Mouse (Mus musculus) embryonic facial prominence, embryonic 11.5 days (tissue): ENCODE measurements around the gene Marf1. TPM values are rescaled to one million over a fixed set of nuclear protein-coding genes. Genes with fewer than 3 reads are reported as not detected.

Experiments used
- ATAC-seq: fragments of 200-750 bp; cut with Nextera tagmentation; replicated peaks from 2 replicates; pipeline ENCODE4 v1.8.0; 2017; ENCODE audit warnings: low read depth; ENCODE audit not compliant: insufficient number of reproducible peaks, low FRiP score, low TSS enrichment
- DNase-seq: peaks from one replicate; pipeline ENCODE4 v3.0.0-alpha.2; 2015; ENCODE audit warnings: low spot score
- H3K27ac ChIP-seq: fragments of 300-500 bp; sonication (generic); replicated peaks from 2 replicates; pipeline ENCODE4 v1.5.1; 2014; ENCODE audit warnings: mild to moderate bottlenecking, low read depth, low read length, control low read depth
- H3K27me3 ChIP-seq: fragments of 300-500 bp; sonication (generic); 2 replicates; pipeline ENCODE4 v1.6.1; 2014; ENCODE audit warnings: mild to moderate bottlenecking, low read length, moderate library complexity, mixed read lengths; ENCODE audit not compliant: control insufficient read depth, insufficient read depth
- H3K36me3 ChIP-seq: fragments of 300-500 bp; sonication (generic); replicated peaks from 2 replicates; pipeline ENCODE4 v1.6.1; 2014; ENCODE audit warnings: low read depth, mild to moderate bottlenecking, low read length, moderate library complexity, mixed read lengths; ENCODE audit not compliant: control insufficient read depth, insufficient read depth
- H3K4me1 ChIP-seq: fragments of 300-500 bp; sonication (generic); 2 replicates; pipeline ENCODE4 v1.6.1; 2014; ENCODE audit warnings: low read length, mixed read lengths; ENCODE audit not compliant: control insufficient read depth, insufficient read depth
- H3K4me2 ChIP-seq: fragments of 300-500 bp; sonication (generic); 2 replicates; pipeline ENCODE4 v1.6.1; 2014; ENCODE audit warnings: low read depth, mild to moderate bottlenecking, control low read depth, low read length, moderate library complexity
- H3K4me3 ChIP-seq: fragments of 300-500 bp; sonication (generic); 2 replicates; pipeline ENCODE4 v1.5.1; 2014; ENCODE audit warnings: low read depth, low read length, control low read depth
- H3K9ac ChIP-seq: fragments of 300-500 bp; sonication (generic); replicated peaks from 2 replicates; pipeline ENCODE4 v1.6.1; 2014; ENCODE audit warnings: mild to moderate bottlenecking, control low read depth, low read length
- H3K9me3 ChIP-seq: fragments of 300-500 bp; sonication (generic); replicated peaks from 2 replicates; pipeline ENCODE4 v1.6.1; 2016; ENCODE audit warnings: mild to moderate bottlenecking, low read length, inconsistent platforms, mixed read lengths; ENCODE audit not compliant: control insufficient read depth
- WGBS: fragments of 180-500 bp; shearing (Covaris S2); extraction: QIAGEN DNeasy Blood & Tissue Kit; methylation state at CpG from one replicate; pipeline ENCODE4 v1.1.7; 2014; 5-methylcytosine and 5-hydroxymethylcytosine counted together
- polyA plus RNA-seq: library from polyadenylated mRNA; unstranded; fragments of >200 nt; fragmentation: Nextera tagmentation; extraction: Ambion mirVana; gene quantifications from 2 replicates; pipeline ENCODE4 v1.2.1, GENCODE M21; 2014

Gene Marf1
- polyA plus RNA-seq, 1 experiment from 2014 or later = 19.1 TPM

DNA sequence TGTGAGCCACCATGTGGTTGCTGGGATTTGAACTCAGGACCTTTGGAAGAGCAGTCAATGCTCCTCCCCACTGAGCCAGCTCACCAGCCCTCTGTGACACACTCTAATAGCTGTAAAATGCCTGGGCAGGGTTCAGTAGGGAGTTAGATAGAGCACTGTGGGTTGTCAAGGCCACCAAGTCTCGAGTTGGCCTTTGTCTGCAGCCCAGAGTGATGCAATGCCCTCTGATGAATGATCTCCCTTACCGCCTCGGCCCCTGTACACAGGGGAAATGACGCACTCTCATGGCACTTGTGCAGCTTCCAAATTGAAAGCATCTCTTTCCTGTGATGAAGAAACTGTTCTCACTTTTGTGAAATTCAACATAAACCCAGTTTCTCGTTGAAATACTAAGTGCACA is 31.3 kb downstream of the Marf1 start:
- H3K4me2 ChIP-seq = no peak overlapping the region
- H3K27me3 ChIP-seq = no peaks in the 10 kb centered on the region
- H3K9me3 ChIP-seq = no peaks in the 10 kb centered on the region
- H3K27ac ChIP-seq = no peak overlapping the region
- WGBS = 88% methylated on average over 5 of the region's 5 CpGs
- no peak overlapping the region for H3K4me3 ChIP-seq
- DNase-seq = no peak
- H3K36me3 ChIP-seq = peaks cover 5% of the 10 kb centered on the region
- no peaks in the 10 kb centered on the region for H3K4me1 ChIP-seq
- no peak overlapping the region for H3K9ac ChIP-seq
- no peak for ATAC-seq

DNA sequence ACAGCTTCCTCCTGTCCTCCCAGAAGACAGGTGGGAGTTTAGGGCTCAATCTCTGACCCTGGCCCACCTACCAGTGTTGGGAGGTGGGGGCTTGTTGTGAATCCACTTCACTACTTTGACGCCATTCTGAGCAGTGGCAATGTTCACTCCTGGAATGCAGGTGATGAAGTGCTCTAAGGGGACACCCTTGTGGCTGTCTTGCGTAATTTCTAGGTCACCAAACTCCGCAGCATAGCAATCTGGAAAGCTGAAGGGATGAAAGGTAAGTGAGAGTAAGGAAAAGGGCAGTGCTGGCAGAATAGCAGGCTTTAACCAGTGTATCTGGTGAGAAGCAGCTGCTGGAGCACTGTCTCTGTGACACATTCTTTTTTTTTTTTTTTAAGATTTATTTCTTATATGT is 31.8 kb downstream of the Marf1 start:
- no peak overlapping the region for H3K4me2 ChIP-seq
- H3K27me3 ChIP-seq = no peaks in the 10 kb centered on the region
- no peak overlapping the region for H3K4me3 ChIP-seq
- H3K36me3 ChIP-seq = peaks cover 5% of the 10 kb centered on the region
- no peak for ATAC-seq
- no peaks in the 10 kb centered on the region for H3K4me1 ChIP-seq
- H3K9me3 ChIP-seq = no peaks in the 10 kb centered on the region
- H3K9ac ChIP-seq = no peak overlapping the region
- H3K27ac ChIP-seq = no peak overlapping the region
- DNase-seq = no peak
- WGBS = 86% methylated on average over 3 of the region's 3 CpGs

DNA sequence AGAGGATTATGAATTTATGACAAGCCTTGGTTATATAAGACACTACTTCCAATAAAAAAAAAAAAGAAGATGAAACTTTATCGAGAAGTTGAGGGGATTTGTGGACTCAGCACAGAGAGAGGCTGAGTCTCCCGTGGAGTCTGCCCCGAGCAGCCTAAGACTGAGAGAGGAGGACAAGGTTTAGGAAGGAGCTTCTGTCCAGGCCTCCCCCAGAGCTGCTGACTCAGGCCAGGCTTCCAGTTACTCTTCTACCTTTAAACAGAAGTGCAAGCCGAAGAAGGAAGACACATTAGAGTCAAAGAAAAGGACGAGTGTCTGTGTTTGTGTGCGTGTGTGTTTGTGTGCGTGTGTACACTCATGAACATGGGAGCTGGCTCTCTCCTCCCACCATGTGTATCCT is 32.4 kb downstream of the Marf1 start:
- Histone ChIP-seq H3K36me3 (peaks cover 5% of the 10 kb centered on the region), H3K4me3 (no peak overlapping the region), H3K9me3 (no peaks in the 10 kb centered on the region), H3K9ac (no peak overlapping the region), H3K27me3 (no peaks in the 10 kb centered on the region), H3K4me2 (no peak overlapping the region), H3K4me1 (no peaks in the 10 kb centered on the region), H3K27ac (no peak overlapping the region)
- WGBS = 90% methylated on average over 7 of the region's 7 CpGs
- no peak for DNase-seq
- ATAC-seq = no peak

DNA sequence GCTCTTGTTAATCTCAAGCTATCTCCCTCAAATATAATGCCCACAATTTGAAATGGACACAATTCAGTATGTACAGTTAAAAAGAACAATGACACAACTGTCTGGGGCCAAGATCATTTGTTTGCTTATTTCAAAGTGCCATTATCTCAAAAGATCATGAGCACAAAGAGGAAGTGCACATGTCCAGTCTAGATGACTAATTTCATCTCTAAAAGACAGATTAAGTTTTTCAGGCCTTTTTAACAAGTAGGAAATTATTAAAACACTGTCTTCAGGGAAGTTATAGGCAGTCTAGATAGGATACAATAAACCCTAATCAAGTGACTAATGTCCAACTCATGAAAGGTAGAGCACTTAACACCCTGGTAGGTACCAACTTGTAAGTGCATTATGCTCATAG is 34.2 kb downstream of the Marf1 start:
- ATAC-seq (no peak), DNase-seq (no peak)
- Histone ChIP-seq H3K9me3 (no peaks in the 10 kb centered on the region), H3K4me3 (no peak overlapping the region), H3K4me2 (no peak overlapping the region), H3K4me1 (no peaks in the 10 kb centered on the region), H3K27ac (no peak overlapping the region), H3K9ac (no peak overlapping the region), H3K27me3 (no peaks in the 10 kb centered on the region), H3K36me3 (peaks cover 15% of the 10 kb centered on the region)

DNA sequence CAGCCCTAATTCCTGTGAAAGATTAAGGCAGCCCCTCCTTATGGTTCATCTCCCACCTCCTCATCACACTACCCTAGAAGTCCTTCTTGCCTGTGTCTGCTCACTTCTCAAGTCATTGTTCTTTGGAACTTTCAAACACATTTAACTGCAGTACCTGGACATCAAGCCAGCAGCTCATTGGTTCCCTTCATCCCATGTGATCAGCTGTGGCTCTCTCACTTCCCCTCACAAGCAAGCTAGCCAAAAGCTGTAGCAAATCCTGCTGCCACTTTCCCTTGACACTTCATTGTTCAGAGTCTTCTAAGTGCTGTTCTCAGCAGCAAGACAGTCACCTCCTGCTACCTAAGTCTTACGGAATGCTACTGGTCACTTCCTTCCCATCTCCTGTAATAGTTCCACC is 37.9 kb downstream of the Marf1 start:
- peaks cover 20% of the 10 kb centered on the region for H3K36me3 ChIP-seq
- DNase-seq = no peak
- no peak overlapping the region for H3K27ac ChIP-seq
- H3K9me3 ChIP-seq = no peaks in the 10 kb centered on the region
- no peak for ATAC-seq
- no peaks in the 10 kb centered on the region for H3K27me3 ChIP-seq
- no peak overlapping the region for H3K4me3 ChIP-seq
- H3K4me1 ChIP-seq = no peaks in the 10 kb centered on the region
- no peak overlapping the region for H3K9ac ChIP-seq
- 100% methylated on average over 1 of the region's 1 CpGs for WGBS
- no peak overlapping the region for H3K4me2 ChIP-seq

DNA sequence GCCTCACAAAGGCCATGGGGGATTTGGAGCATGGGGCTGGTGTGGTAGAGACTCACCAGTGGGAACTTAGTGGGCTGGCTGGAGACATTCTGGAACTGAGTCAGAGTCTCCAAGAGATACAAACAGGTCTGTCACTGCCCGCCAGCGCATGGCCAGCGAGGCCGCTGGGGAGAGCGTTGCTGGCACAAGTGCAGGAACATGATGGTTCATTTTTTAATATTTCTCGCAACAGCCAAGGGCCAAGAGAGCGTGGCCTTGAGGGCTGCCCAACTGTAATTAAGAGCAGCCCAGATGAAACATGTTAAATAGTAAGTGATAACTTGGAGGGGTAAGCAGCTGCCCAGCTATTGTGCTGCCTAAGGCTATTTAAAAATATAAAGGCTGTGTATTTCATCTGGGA is 38.4 kb downstream of the Marf1 start:
- no peak for DNase-seq
- no peak overlapping the region for H3K4me2 ChIP-seq
- H3K36me3 ChIP-seq = peaks cover 20% of the 10 kb centered on the region
- no peak overlapping the region for H3K9ac ChIP-seq
- no peak overlapping the region for H3K27ac ChIP-seq
- H3K4me3 ChIP-seq = no peak overlapping the region
- no peaks in the 10 kb centered on the region for H3K9me3 ChIP-seq
- WGBS = over 99% methylated on average over 7 of the region's 7 CpGs
- no peaks in the 10 kb centered on the region for H3K4me1 ChIP-seq
- no peak for ATAC-seq
- no peaks in the 10 kb centered on the region for H3K27me3 ChIP-seq

DNA sequence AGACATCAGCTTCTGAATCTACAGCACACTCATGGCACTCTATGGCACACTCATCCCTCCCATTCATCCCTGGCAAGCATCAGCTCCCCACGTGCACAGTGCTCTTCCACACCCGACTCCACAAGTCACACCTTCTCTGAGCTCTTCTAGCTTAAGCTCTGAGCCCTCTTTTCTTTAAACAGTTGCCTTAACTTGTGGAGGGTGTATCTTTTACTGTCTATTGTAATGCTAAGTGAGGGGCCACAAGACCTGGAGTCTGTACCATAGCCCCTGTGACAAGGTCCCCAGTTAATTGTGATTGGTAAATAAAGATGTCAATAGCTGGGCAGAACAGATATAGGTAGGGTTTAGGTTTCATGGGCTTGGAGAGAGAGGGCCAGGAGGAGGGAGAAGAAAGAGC is 39.2 kb downstream of the Marf1 start:
- peaks cover 20% of the 10 kb centered on the region for H3K36me3 ChIP-seq
- 92% methylated on average over 2 of the region's 2 CpGs for WGBS
- ATAC-seq = no peak

DNA sequence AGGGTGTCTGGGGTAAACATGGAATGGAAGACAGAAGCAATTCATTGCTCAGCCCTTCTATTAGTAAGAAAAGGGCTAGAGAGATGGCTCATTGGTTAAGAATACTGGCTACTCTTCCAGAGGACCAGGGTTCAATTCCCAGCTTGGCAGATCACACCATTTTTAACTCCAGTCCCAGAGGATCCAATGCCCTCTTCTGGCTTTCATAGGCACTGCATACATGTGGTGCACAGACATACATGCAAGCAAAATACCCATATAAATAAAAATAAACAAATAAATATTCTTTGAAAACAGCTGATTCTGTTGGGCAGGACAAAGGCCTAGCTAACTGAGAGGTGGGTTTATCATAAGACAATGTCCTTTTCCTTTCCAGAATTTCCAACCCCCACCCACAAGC is 40.6 kb downstream of the Marf1 start:
- ATAC-seq (no peak), DNase-seq (no peak)
- no peak overlapping the region for H3K4me2 ChIP-seq
- H3K9me3 ChIP-seq = no peaks in the 10 kb centered on the region
- H3K4me1 ChIP-seq = no peaks in the 10 kb centered on the region
- H3K36me3 ChIP-seq = peaks cover 20% of the 10 kb centered on the region
- no peak overlapping the region for H3K27ac ChIP-seq
- no peak overlapping the region for H3K9ac ChIP-seq
- no peak overlapping the region for H3K4me3 ChIP-seq
- no peaks in the 10 kb centered on the region for H3K27me3 ChIP-seq

More for the DNA sequence above, 39.2 kb downstream of the Marf1 start:
- Histone ChIP-seq H3K4me3 (no peak overlapping the region), H3K27me3 (no peaks in the 10 kb centered on the region), H3K27ac (no peak overlapping the region), H3K4me2 (no peak overlapping the region), H3K9ac (no peak overlapping the region), H3K9me3 (no peaks in the 10 kb centered on the region), H3K4me1 (no peaks in the 10 kb centered on the region)
- no peak for DNase-seq

DNA sequence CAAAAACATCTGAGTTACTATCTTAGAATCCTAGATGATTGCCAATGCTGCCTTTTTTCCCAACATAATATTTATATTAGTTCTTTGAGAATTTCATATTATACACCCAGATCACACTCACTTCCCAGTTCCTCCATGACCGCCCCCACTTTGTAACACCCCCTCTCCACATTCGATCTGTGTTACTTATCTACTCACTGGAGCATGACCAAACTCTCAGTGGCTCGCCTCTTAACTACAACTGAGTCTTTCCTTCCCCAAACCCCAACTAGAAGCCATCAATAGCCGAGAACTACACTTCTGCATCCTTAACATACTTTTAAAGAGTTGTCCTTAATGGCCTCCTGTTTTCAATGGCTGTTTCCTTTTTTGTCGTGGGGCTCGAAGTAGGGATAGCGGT is 41.6 kb downstream of the Marf1 start:
- H3K9ac ChIP-seq = no peak overlapping the region
- no peak overlapping the region for H3K27ac ChIP-seq
- ATAC-seq (no peak), DNase-seq (no peak)
- no peaks in the 10 kb centered on the region for H3K4me1 ChIP-seq
- H3K4me2 ChIP-seq = no peak overlapping the region
- no peak overlapping the region for H3K4me3 ChIP-seq
- H3K27me3 ChIP-seq = no peaks in the 10 kb centered on the region
- H3K9me3 ChIP-seq = no peaks in the 10 kb centered on the region
- H3K36me3 ChIP-seq = peaks cover 20% of the 10 kb centered on the region
- 93% methylated on average over 7 of the region's 7 CpGs for WGBS
